Mouse (Mus musculus): Measurements from ENCODE around the gene Tff3.
A peak's percentile ranks its signal among the peaks of the same experiment; 100 is the strongest.

Tff3 gene

GRCm38 (mm10) chr17:31119429-31119828 is 10.0 kb downstream of the Tff3 start:
- DNase-seq: peak; percentile 62 to 77

GRCm38 (mm10) chr17:31117946-31118345 is 11.5 kb downstream of the Tff3 start:
- no peak for DNase-seq

- DNase-seq: no peak
These were observed 13.4 kb downstream of the Tff3 start for GRCm38 (mm10) chr17:31116063-31116462.

GRCm38 (mm10) chr17:31113191-31113856 is 16.1 kb downstream of the Tff3 start:
- DNase-seq: no peak

- no peak for DNase-seq
These were observed 21.1 kb downstream of the Tff3 start for GRCm38 (mm10) chr17:31108388-31108787.

- DNase-seq: no peak
These were observed 25.6 kb downstream of the Tff3 start for GRCm38 (mm10) chr17:31103823-31104222.

GRCm38 (mm10) chr17:31103007-31103570 is 26.4 kb downstream of the Tff3 start:
- DNase-seq: no peak

GRCm38 (mm10) chr17:31098788-31099187 is 30.7 kb downstream of the Tff3 start:
- no peak for DNase-seq

- DNase-seq: no peak
These were observed 32.6 kb downstream of the Tff3 start for GRCm38 (mm10) chr17:31096893-31097292.

GRCm38 (mm10) chr17:31095570-31095969 is 33.9 kb downstream of the Tff3 start:
- DNase-seq: no peak

GRCm38 (mm10) chr17:31094781-31095180 is 34.7 kb downstream of the Tff3 start:
- DNase-seq: no peak

GRCm38 (mm10) chr17:31091023-31091735 is 38.3 kb downstream of the Tff3 start:
- no peak for DNase-seq

GRCm38 (mm10) chr17:31089848-31090247 is 39.6 kb downstream of the Tff3 start:
- peak in 1 of 2 experiments; percentile 39 for DNase-seq

- peak; percentile 45 to 61 for DNase-seq
These were observed 40.7 kb downstream of the Tff3 start for GRCm38 (mm10) chr17:31088711-31089110.

GRCm38 (mm10) chr17:31086196-31086595 is 43.2 kb downstream of the Tff3 start:
- DNase-seq: no peak

GRCm38 (mm10) chr17:31085519-31085918 is 43.9 kb downstream of the Tff3 start:
- DNase-seq: no peak

GRCm38 (mm10) chr17:31082296-31083078 is 47.0 kb downstream of the Tff3 start:
- no peak for DNase-seq

- DNase-seq: peak; percentile 59 to 79
These were observed 50.2 kb downstream of the Tff3 start for GRCm38 (mm10) chr17:31079078-31079840.

GRCm38 (mm10) chr17:31078581-31078980 is 50.9 kb downstream of the Tff3 start:
- DNase-seq: no peak

GRCm38 (mm10) chr17:31077561-31077960 is 51.9 kb downstream of the Tff3 start:
- no peak for DNase-seq

GRCm38 (mm10) chr17:31075471-31075870 is 54.0 kb downstream of the Tff3 start:
- DNase-seq: peak in 1 of 2 experiments; percentile 20
